Comparison of ENCODE assay signal across 8 mouse cellular contexts in genomic region chr2:121288901-121289729, GRCm38 (mm10). TPM values are rescaled to one million over a fixed set of nuclear protein-coding genes. Genes with fewer than 3 reads are reported as not detected.
DNase-seq lines count a peak whose midpoint lies in the region; ATAC-seq and TF ChIP-seq lines count a peak whose summit lies in the region.

Map1a (plus strand) TSS chr2:121289600.

- DNase-seq in MEL (ENCODE audit: low read depth, low spot score) = peak; percentile 94
- DNase-seq in cerebellum, adult 2 months = peak; percentile 98 to 99
- peak; percentile 96 for DNase-seq in forelimb bud, embryonic 11.5 days (ENCODE audit: low read depth, low spot score)
- DNase-seq in layer of hippocampus, adult 9-10 months (ENCODE audit: low spot score) = peak; percentile 83
- DNase-seq in ovary, postnatal 10 days (ENCODE audit: low spot score) = peak; percentile 66
- peak; percentile 78 to 81 for DNase-seq in thymus, postnatal 10 days (ENCODE audit: low spot score in 2 of 2)

- no peak for TF ChIP-seq EP300 in MEL (IDR thresholded peaks at IDR 0.05; ENCODE audit: low read depth in 1 of 2, low read length in 2 of 2)

- no peaks in the 10 kb centered on the region for H3K79me2 ChIP-seq in MEL (ENCODE audit: control insufficient read depth, insufficient read depth, low read length, poor library complexity)

- peaks cover 1 to 3% of the 10 kb centered on the region in 2 experiments; a peak in 3 of 4 replicates for H3K27me3 ChIP-seq in MEL (ENCODE audit: control insufficient read depth in 1 of 2, insufficient read depth in 2 of 2, low read length in 2 of 2)
- no peaks in the 10 kb centered on the region for H3K27me3 ChIP-seq in cerebellum, adult 2 months (ENCODE audit: control insufficient read depth, insufficient read depth, low read length)
- H3K27me3 ChIP-seq in lung, embryonic 16.5 days (ENCODE audit: control insufficient read depth, insufficient read depth, low read depth, low read length) = peaks cover 21% of the 10 kb centered on the region

- no peak for TF ChIP-seq RAD21 in MEL (IDR thresholded peaks at IDR 0.05; ENCODE audit: low read depth, low read length)

- under 1% methylated on average over 48 of the region's 48 CpGs for WGBS in cerebellum, adult 2 months
- 1% methylated on average over 48 of the region's 48 CpGs for WGBS in lung, embryonic 16.5 days

- H3K36me3 ChIP-seq in MEL (ENCODE audit: control insufficient read depth in 1 of 2, insufficient read depth in 2 of 2, low read length in 2 of 2) = peaks cover 0 to 3% of the 10 kb centered on the region in 2 experiments; a peak in 2 of 4 replicates
- H3K36me3 ChIP-seq in lung, embryonic 16.5 days (ENCODE audit: control insufficient read depth, insufficient read depth, low read length) = no peaks in the 10 kb centered on the region

- peak in 1 of 2 experiments; percentile 44; a peak in 1 of 4 replicates for TF ChIP-seq POLR2A in MEL (IDR thresholded peaks at IDR 0.05; ENCODE audit: control insufficient read depth in 1 of 2, insufficient read depth in 1 of 2, low read depth in 1 of 2, low read length in 2 of 2, poor library complexity in 1 of 2)
- TF ChIP-seq POLR2A in cerebellum, adult 2 months (IDR thresholded peaks at IDR 0.05; ENCODE audit: borderline replicate concordance, insufficient read depth, low read length) = peak; percentile 97

- ATAC-seq in hematopoietic stem cell, adult 5-6 weeks (replicated peaks in 1 of 2; ENCODE audit: insufficient read depth in 1 of 2, low FRiP score in 2 of 2, low TSS enrichment in 1 of 2, low read depth in 1 of 2, poor library complexity in 2 of 2, severe bottlenecking in 2 of 2) = peak; percentile 75 to 93
- peak; percentile 98 for ATAC-seq in lung, embryonic 16.5 days (ENCODE audit: low read depth)

- peaks cover 0 to 4% of the 10 kb centered on the region in 2 experiments; a peak in 2 of 4 replicates for H3K4me1 ChIP-seq in MEL (ENCODE audit: control insufficient read depth in 1 of 2, insufficient read depth in 2 of 2, low read length in 2 of 2)
- peaks cover 11% of the 10 kb centered on the region; the same call in 1 of the 2 replicates for H3K4me1 ChIP-seq in cerebellum, adult 2 months (ENCODE audit: control insufficient read depth, insufficient read depth, low read length)
- H3K4me1 ChIP-seq in lung, embryonic 16.5 days (replicated peaks; ENCODE audit: control insufficient read depth, insufficient read depth, low read length) = peaks cover 13% of the 10 kb centered on the region

- H3K4me2 ChIP-seq in lung, embryonic 16.5 days (ENCODE audit: low read depth, low read length) = peak within 1 kb of the TSS; percentile 90

- no peak for TF ChIP-seq CTCF in MEL (IDR thresholded peaks at IDR 0.05 in 2 of 3, conservative IDR thresholded peaks at IDR 0.05 in 1 of 3; ENCODE audit: control insufficient read depth in 1 of 3, insufficient read depth in 1 of 3, low read depth in 2 of 3, low read length in 3 of 3, poor library complexity in 1 of 3, severe bottlenecking in 1 of 3)
- no peak for TF ChIP-seq CTCF in cerebellum, adult 2 months (IDR thresholded peaks at IDR 0.05; ENCODE audit: borderline replicate concordance, insufficient read depth, low read depth, low read length)

- peak within 1 kb of the TSS; percentile 41 for H3K9ac ChIP-seq in MEL (ENCODE audit: control insufficient read depth, low read depth, low read length, poor library complexity, severe bottlenecking)
- peak within 1 kb of the TSS; percentile 25; the same call in 1 of the 2 replicates for H3K9ac ChIP-seq in lung, embryonic 16.5 days (ENCODE audit: low read length)

- no peak within 1 kb of the TSS for H3K27ac ChIP-seq in MEL (ENCODE audit: control insufficient read depth, low read depth, low read length)
- H3K27ac ChIP-seq in cerebellum, adult 2 months (ENCODE audit: insufficient read depth, low read length) = peak within 1 kb of the TSS; percentile 96
- no peak within 1 kb of the TSS for H3K27ac ChIP-seq in lung, embryonic 16.5 days (ENCODE audit: low read length)

- H3K4me3 ChIP-seq in MEL (ENCODE audit: control insufficient read depth in 1 of 2, insufficient read depth in 1 of 2, low read depth in 2 of 2, low read length in 2 of 2) = peak within 1 kb of the TSS; percentile 51 to 70
- peak within 1 kb of the TSS; percentile 96 for H3K4me3 ChIP-seq in cerebellum, adult 2 months (replicated peaks; ENCODE audit: insufficient read depth, low read depth, low read length)
- peak within 1 kb of the TSS; percentile 57 for H3K4me3 ChIP-seq in lung, embryonic 16.5 days (ENCODE audit: low read length)

- H3K9me3 ChIP-seq in MEL (replicated peaks; ENCODE audit: insufficient read depth, low read length) = no peaks in the 10 kb centered on the region
- no peaks in the 10 kb centered on the region for H3K9me3 ChIP-seq in lung, embryonic 16.5 days (ENCODE audit: control insufficient read depth, low read length)

TF ChIP-seq in MEL, 35 proteins besides CTCF, POLR2A, EP300 and RAD21:
- TF ChIP-seq E2F4 (IDR thresholded peaks at IDR 0.05; ENCODE audit: borderline replicate concordance, low read depth, low read length) = peak; percentile 93; the same call in 1 of the 2 replicates
- no peak for TF ChIP-seq ZKSCAN1 (IDR thresholded peaks at IDR 0.05; ENCODE audit: low read depth, low read length)
- TF ChIP-seq SIN3A (IDR thresholded peaks at IDR 0.05; ENCODE audit: low read length) = peak; percentile 70; the same call in 1 of the 2 replicates
- TF ChIP-seq NRF1 (IDR thresholded peaks at IDR 0.05; ENCODE audit: insufficient read depth, low read depth, low read length, poor library complexity, severe bottlenecking) = peak; percentile 64

RNA-seq across cellular contexts. Expression of gene Map1a, which starts in this region (rescaled TPM):
- 0.77 and 2.6 TPM in 2 replicates for total RNA-seq in MEL (2012; rRNA removed)
- 1 to 10 TPM in 1 of 2 experiments, not detected in 1; 9.4 TPM for polyA plus RNA-seq in MEL (2012; ENCODE audit: insufficient read depth in 1 of 2, insufficient read length in 2 of 2, low read depth in 1 of 2, low replicate concordance in 2 of 2, missing spikeins in 1 of 2)
- polyA plus RNA-seq in cerebellum, adult 2 months (2012; rRNA removed) = 223 and 254 TPM in 2 replicates
- 0.06 TPM in 1 of 2 replicates, not detected in the other for total RNA-seq in hematopoietic stem cell, adult 5-6 weeks (2017)
- polyA plus RNA-seq in lung, embryonic 16.5 days (2015; fragmentation: Nextera tagmentation; extraction: Ambion mirVana) = 2.4 and 2.6 TPM in 2 replicates

Comparison
In these comparisons a context has a peak if more than half of its experiments do, and no peak if none do; other contexts are left out.
1. RNA of gene Map1a (polyA plus RNA-seq): 223 to 254 TPM in cerebellum, adult 2 months; 9.4 TPM in MEL and 2.4 to 2.6 TPM in lung, embryonic 16.5 days; every median in the first group is over 10 times any median in the second.
2. Peak in ATAC-seq in hematopoietic stem cell, adult 5-6 weeks; RNA of the gene not detected or under 1 TPM.
3. Peak in every context shown above with its lines, with median percentiles within 50 percentile points of each other: DNase-seq and H3K4me3 ChIP-seq.